Mouse (Mus musculus) thymus, adult 2 months (tissue): ENCODE data around the gene Slc12a9.

Experiments
- CTCF ChIP-seq: fragments of 200-500 bp; IDR thresholded peaks from 2 replicates; pipeline ENCODE4 v1.5.1; 2012; ENCODE audit warnings: mild to moderate bottlenecking, control low read depth, low read length, moderate library complexity, borderline replicate concordance; ENCODE audit not compliant: control insufficient read depth, poor library complexity, insufficient read depth; ENCODE audit errors: extremely low read depth
- POLR2A ChIP-seq: fragments of 200-500 bp; IDR thresholded peaks from 2 replicates; pipeline ENCODE4 v1.6.1; 2012; ENCODE audit warnings: mild to moderate bottlenecking, low read length, control low read depth, moderate library complexity; ENCODE audit not compliant: control insufficient read depth, poor library complexity, insufficient read depth; ENCODE audit errors: extremely low read depth

DNA sequence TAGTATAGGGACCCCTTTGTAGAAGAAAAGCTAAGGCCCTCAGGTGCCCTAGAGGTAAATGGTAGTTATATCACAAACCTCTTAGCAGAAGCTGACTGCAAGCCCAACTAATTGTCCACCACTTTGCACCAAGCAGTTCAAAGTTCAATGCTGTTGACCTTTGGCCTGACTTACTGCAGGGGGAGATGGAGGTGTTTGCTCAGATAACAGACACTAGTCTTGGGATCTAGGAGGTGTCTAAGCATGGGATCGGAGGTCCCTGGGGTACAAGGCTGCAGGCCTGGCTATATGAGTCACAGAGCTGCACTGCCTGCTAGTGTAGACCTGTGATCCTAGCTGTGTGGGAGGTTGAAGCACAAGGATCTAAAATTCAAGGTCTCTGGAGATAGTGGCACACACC, 14.8 kb downstream of the Slc12a9 start:
- TF ChIP-seq CTCF: no peak
- TF ChIP-seq POLR2A: no peak
